Mouse (Mus musculus) bone marrow, adult 2 months (tissue): ENCODE data around the gene Calhm6.
A peak's percentile ranks its signal among the peaks of the same experiment; 100 is the strongest.

Experiments used
- CTCF ChIP-seq: fragments of 200-500 bp; IDR thresholded peaks from 2 replicates; pipeline ENCODE4 v1.5.1; 2011; ENCODE audit warnings: low read length, control low read depth; ENCODE audit not compliant: control insufficient read depth, insufficient read depth
- POLR2A ChIP-seq: fragments of 200-500 bp; IDR thresholded peaks from 2 replicates; pipeline ENCODE4 v1.6.1; 2011; ENCODE audit warnings: low read depth, mild to moderate bottlenecking, control low read depth, low read length, borderline replicate concordance; ENCODE audit not compliant: control insufficient read depth

DNA sequence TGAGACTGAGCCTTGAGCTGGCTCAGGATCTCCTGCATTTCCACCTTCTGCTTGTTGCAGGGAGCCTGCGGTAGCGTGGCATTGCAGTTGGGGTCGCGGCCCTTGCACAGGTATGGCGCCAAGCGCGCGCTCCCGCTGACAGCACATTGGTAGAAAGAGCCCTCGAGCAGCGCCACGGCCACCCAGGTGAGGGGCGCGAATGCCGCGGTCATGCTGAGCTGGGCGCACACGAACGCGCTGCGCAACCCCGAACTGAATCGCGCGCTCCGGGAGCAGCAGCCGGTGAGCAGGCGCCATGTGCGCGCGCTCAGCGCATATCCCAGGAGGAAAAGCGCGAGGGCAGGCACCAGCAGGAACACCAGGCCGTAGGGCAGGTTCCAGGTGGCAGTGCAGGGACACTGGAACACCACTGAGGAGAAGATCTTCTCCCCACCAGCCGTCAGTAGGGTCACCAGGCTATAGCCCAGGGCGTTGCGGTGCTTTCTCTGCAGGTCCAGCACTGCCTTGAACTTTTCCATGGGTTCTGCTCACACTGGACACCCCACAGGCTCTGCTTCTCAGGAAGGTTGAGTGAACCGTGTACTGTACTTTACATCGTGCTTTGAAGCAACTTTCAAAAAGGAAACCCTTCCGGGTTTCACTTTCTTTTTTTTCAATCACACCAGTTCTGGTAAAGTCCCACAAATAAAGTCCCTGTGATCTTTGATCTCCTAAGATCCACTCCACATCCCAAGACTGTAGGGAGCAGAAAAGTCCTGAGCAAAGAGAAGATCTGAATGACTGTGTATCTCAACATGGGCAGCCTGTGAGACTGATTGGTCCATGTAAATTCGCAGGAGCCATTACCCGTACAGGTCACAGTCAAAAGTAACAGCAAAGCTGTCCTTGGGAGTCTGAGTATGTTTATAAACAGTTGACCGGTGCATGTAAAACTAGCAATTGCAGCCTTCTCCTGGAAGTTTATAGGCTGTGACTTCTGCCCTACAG, at the start of gene Calhm6:
- 0 out of 2 replicates have a peak, but pooled peaks have one; percentile 30 for TF ChIP-seq POLR2A
- no peak for TF ChIP-seq CTCF
